Mouse (Mus musculus) liver, embryonic 14.5 days (tissue): Measurements from ENCODE around the gene Galnt10. TPM values are rescaled to one million over a fixed set of nuclear protein-coding genes. Genes with fewer than 3 reads are reported as not detected.

Source experiments
- ATAC-seq: fragments of 200-750 bp; cut with Nextera tagmentation; 2 replicates; pipeline ENCODE4 v1.8.0; 2017; ENCODE audit warnings: moderate number of reproducible peaks, mild to moderate bottlenecking, moderate library complexity; ENCODE audit not compliant: insufficient read depth
- DNase-seq, 3 experiments: peaks; one replicate each; pipeline ENCODE4 v3.0.0-alpha.2; 2012 to 2013; ENCODE audit warnings: low read depth in 3 of 3, low spot score in 3 of 3
- H3K27ac ChIP-seq: fragments of 300-500 bp; sonication (generic); 2 replicates; pipeline ENCODE4 v1.5.1; 2014; ENCODE audit warnings: moderate library complexity, mild to moderate bottlenecking, control low read depth, inconsistent platforms
- H3K27me3 ChIP-seq: fragments of 300-500 bp; sonication (generic); 2 replicates; pipeline ENCODE4 v1.6.1; 2014; ENCODE audit warnings: mild to moderate bottlenecking, low read length, moderate library complexity; ENCODE audit not compliant: control insufficient read depth, insufficient read depth
- H3K36me3 ChIP-seq: fragments of 300-500 bp; sonication (generic); replicated peaks from 2 replicates; pipeline ENCODE4 v1.6.1; 2014; ENCODE audit warnings: low read depth; ENCODE audit not compliant: control insufficient read depth, insufficient read depth
- H3K4me1 ChIP-seq, 2 experiments: fragments of 200-500 bp in 1 of 2; fragments of 300-500 bp in 1 of 2; sonication (generic) in 1 of 2; replicated peaks; 2 replicates each; pipeline ENCODE4 v1.6.1; 2012 to 2014; ENCODE audit warnings: antibody characterized with exemption in 1 of 2, inconsistent platforms in 1 of 2, low read length in 1 of 2; ENCODE audit not compliant: control insufficient read depth in 2 of 2, insufficient read depth in 2 of 2
- H3K4me2 ChIP-seq: fragments of 300-500 bp; sonication (generic); 2 replicates; pipeline ENCODE4 v1.6.1; 2014; ENCODE audit warnings: low read depth, mild to moderate bottlenecking, control low read depth, moderate library complexity
- H3K4me3 ChIP-seq, 2 experiments: fragments of 200-500 bp in 1 of 2; fragments of 300-500 bp in 1 of 2; sonication (generic) in 1 of 2; 2 replicates each; pipeline ENCODE4 v1.5.1; 2012 to 2014; ENCODE audit warnings: low read depth in 2 of 2, low read length in 2 of 2, mild to moderate bottlenecking in 2 of 2, control low read depth in 1 of 2, inconsistent platforms in 1 of 2, moderate library complexity in 1 of 2; ENCODE audit not compliant: insufficient read depth in 1 of 2
- H3K9ac ChIP-seq: fragments of 300-500 bp; sonication (generic); replicated peaks from 2 replicates; pipeline ENCODE4 v1.6.1; 2014; ENCODE audit warnings: mild to moderate bottlenecking, control low read depth, moderate library complexity
- H3K9me3 ChIP-seq: fragments of 300-500 bp; sonication (generic); 2 replicates; pipeline ENCODE4 v1.6.1; 2016; ENCODE audit warnings: low read length, mixed read lengths; ENCODE audit not compliant: control insufficient read depth
- CTCF ChIP-seq: IDR thresholded peaks from 2 replicates; pipeline ENCODE4 v1.5.1; 2016; ENCODE audit warnings: antibody characterized with exemption, low read depth, control low read depth
- EP300 ChIP-seq: IDR thresholded peaks from 2 replicates; pipeline ENCODE4 v1.6.1; 2016; ENCODE audit warnings: antibody characterized with exemption, low read depth
- WGBS: fragments of 180-500 bp; shearing (Covaris S2); extraction: QIAGEN DNeasy Blood & Tissue Kit; methylation state at CpG from one replicate; pipeline ENCODE4 v1.1.7; 2014; ENCODE audit not compliant: insufficient replicate concordance; 5-methylcytosine and 5-hydroxymethylcytosine counted together
- polyA plus RNA-seq, 2 experiments: library from polyadenylated mRNA; depleted of rRNA in 1 of 2; stranded (reverse) in 1 of 2; unstranded in 1 of 2; fragments of >200 nt; fragmentation: Nextera tagmentation in 1 of 2; extraction: Ambion mirVana in 1 of 2; gene quantifications; 2 replicates each; pipeline versions ENCODE4 v1.2.1 to v1.2.3; 2012 to 2014

The Galnt10 gene
- polyA plus RNA-seq, 2 experiments, result 13.1 to 13.9 TPM

DNA sequence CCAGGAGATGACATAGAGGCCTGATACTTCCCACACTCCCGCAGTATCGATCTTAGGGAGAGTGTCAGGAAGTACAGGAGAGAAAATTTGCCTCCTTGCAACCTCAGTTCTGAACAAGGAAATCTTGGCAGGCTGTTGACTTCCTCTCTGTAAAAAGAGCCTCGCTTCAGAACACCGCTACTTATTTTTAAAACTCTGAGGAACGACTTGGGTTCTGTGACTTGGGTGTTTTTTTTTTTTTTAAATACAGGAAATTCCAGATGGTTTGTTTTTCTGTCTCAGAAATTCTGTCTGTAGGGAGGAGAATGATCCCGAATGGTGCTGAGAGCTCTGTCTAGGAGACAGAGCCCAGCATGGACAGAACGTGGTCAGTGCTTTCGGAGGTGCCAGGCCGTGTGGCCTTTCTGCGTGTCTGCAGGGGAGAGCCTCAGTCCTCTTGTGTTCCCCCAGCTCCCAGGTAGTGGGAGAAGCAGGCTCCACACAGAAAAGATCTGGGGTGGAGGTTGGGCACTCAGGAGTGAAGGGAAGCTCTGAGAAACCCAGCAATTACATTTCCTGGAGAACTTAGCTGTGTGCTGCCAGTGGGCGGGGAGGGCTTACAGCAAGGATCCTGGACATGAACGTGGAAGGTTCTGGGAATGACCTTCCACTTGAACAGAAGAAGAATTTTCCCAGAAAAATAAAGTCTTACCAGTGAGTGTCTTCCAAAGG, 28.9 kb downstream of the Galnt10 start:
- no peak overlapping the region for H3K4me3 ChIP-seq
- no peaks in the 10 kb centered on the region; the same call in 1 of the 2 replicates for H3K36me3 ChIP-seq
- H3K4me1 ChIP-seq, result peaks cover 13 to 25% of the 10 kb centered on the region in 2 experiments
- H3K27me3 ChIP-seq, result no peaks in the 10 kb centered on the region
- no peaks in the 10 kb centered on the region for H3K9me3 ChIP-seq
- WGBS, result 50% methylated on average over 12 of the region's 12 CpGs
- H3K4me2 ChIP-seq, result no peak overlapping the region
- ATAC-seq (no peak), DNase-seq (no peak)
- no peak for TF ChIP-seq CTCF
- no peak for TF ChIP-seq EP300
- H3K27ac ChIP-seq, result no peak overlapping the region
- H3K9ac ChIP-seq, result no peak overlapping the region

DNA sequence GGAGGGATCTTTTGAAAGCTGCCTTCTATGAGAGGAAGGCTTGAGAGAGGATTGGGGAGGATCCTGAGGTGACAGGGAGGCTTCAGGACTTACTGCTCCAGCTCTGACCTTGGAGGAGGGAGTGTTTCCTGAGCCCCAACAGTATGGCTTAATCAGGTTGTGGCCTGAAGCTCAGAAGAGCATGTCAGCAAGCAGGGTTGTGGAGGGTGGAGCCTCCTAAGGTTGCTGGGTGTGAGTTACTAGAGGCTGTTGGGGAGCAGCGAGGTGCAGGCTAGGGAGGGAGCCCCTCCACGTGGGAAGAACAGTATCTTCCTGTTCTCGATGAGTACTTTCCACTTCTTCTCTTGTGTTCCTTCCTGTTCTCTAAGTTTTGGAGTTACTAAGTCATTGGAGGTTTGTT, 32.0 kb downstream of the Galnt10 start:
- TF ChIP-seq EP300, result no peak
- no peak for TF ChIP-seq CTCF
- 16% methylated on average over 3 of the region's 3 CpGs for WGBS
- H3K27ac ChIP-seq, result no peak overlapping the region
- no peak overlapping the region for H3K4me3 ChIP-seq
- H3K27me3 ChIP-seq, result no peaks in the 10 kb centered on the region
- DNase-seq, result no peak
- peak; percentile 52 for ATAC-seq
- H3K9me3 ChIP-seq, result no peaks in the 10 kb centered on the region
- peaks cover 13 to 27% of the 10 kb centered on the region in 2 experiments for H3K4me1 ChIP-seq
- H3K9ac ChIP-seq, result no peak overlapping the region
- H3K4me2 ChIP-seq, result no peak overlapping the region
- no peaks in the 10 kb centered on the region; the same call in 1 of the 2 replicates for H3K36me3 ChIP-seq

DNA sequence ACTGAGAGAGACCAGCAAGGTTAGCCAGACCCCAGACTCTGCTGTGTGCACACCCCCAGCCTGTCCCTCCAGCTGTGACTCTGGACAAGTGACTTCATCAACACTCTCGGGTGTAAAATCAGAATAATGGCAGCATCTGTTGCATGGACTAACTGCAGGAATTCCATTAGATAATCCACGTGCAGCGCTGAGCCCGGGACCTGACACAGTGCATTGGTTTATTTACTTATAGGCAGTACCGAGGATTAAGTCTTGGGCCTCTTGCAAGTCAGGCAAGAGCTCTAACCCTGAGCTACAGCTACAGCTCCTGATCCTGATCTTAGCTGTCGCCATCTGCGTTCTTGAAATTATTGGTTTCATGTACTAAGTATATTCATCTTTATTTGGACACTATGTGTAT, 37.3 kb downstream of the Galnt10 start:
- ATAC-seq (no peak), DNase-seq (no peak)
- H3K4me2 ChIP-seq, result no peak overlapping the region
- no peaks in the 10 kb centered on the region for H3K27me3 ChIP-seq
- H3K4me3 ChIP-seq, result no peak overlapping the region
- no peak for TF ChIP-seq CTCF
- TF ChIP-seq EP300, result no peak
- H3K4me1 ChIP-seq, result peaks cover 31 to 36% of the 10 kb centered on the region in 2 experiments
- 77% methylated on average over 7 of the region's 7 CpGs for WGBS
- no peak overlapping the region for H3K27ac ChIP-seq
- H3K9ac ChIP-seq, result no peak overlapping the region
- no peaks in the 10 kb centered on the region; the same call in 1 of the 2 replicates for H3K36me3 ChIP-seq
- H3K9me3 ChIP-seq, result no peaks in the 10 kb centered on the region

DNA sequence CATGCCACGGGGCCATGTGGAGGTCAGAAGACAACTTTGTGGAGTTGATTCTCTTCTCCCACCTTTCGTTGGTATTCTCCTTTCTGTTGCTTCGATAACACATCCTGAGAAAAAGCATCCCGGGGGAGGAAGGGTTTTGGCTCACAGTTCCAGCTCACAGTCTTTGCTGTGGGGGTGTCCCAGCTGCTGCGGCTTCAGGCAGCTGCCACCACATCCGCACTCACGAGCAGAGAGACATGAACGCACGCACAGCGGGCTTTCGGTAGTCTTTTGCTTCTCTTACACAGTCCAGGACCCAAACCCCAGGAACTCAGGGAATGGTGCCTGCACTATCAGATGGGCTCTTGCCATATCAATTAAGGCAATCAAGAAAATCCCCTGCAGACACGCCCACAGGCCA, 37.9 kb downstream of the Galnt10 start:
- no peak for DNase-seq
- ATAC-seq, result no peak
- no peak overlapping the region for H3K4me3 ChIP-seq
- H3K27ac ChIP-seq, result no peak overlapping the region
- 82% methylated on average over 12 of the region's 12 CpGs for WGBS
- TF ChIP-seq CTCF (no peak), EP300 (no peak)
- H3K9me3 ChIP-seq, result no peaks in the 10 kb centered on the region
- peaks cover 37 to 41% of the 10 kb centered on the region in 2 experiments for H3K4me1 ChIP-seq
- no peaks in the 10 kb centered on the region; the same call in 1 of the 2 replicates for H3K36me3 ChIP-seq
- no peaks in the 10 kb centered on the region for H3K27me3 ChIP-seq
- H3K9ac ChIP-seq, result no peak overlapping the region
- no peak overlapping the region for H3K4me2 ChIP-seq

DNA sequence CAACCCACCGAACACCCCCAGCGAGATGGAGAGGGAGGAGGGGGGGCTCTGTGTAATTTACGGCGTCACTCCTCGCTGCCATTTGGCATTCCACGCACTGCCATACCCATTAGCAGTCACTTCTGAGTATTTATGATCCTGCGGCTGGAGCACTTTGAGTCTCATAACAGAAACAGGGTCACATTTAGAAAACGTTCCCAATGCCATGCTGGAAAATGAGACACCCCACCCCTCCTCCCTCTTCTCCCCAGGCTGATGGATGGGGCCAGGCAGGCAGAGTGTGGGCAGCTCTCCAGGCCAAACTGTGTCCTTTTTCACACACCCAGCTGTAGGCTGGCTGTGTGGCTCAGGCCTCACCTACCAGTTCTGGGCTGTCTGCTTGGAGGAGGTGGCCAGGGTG, 38.7 kb downstream of the Galnt10 start:
- WGBS, result 77% methylated on average over 8 of the region's 8 CpGs
- no peak overlapping the region for H3K4me2 ChIP-seq
- TF ChIP-seq EP300 (no peak), CTCF (no peak)
- peaks cover 45 to 49% of the 10 kb centered on the region in 2 experiments for H3K4me1 ChIP-seq
- DNase-seq (no peak), ATAC-seq (no peak)
- no peak overlapping the region for H3K27ac ChIP-seq
- H3K36me3 ChIP-seq, result no peaks in the 10 kb centered on the region
- H3K9me3 ChIP-seq, result no peaks in the 10 kb centered on the region
- no peaks in the 10 kb centered on the region for H3K27me3 ChIP-seq
- no peak overlapping the region for H3K4me3 ChIP-seq
- no peak overlapping the region for H3K9ac ChIP-seq
